8 mouse cellular contexts compared by ENCODE assay signal in genomic region chr2:167958082-167958788, GRCm38 (mm10). TPM values are rescaled to one million over a fixed set of nuclear protein-coding genes. Genes with fewer than 3 reads are reported as not detected.
DNase-seq lines count a peak whose midpoint lies in the region; ATAC-seq and TF ChIP-seq lines count a peak whose summit lies in the region.

No protein-coding gene starts in this region.

- H3K9ac ChIP-seq in lung, embryonic 15.5 days, result no peak overlapping the region

- H3K4me3 ChIP-seq in lung, embryonic 15.5 days, result no peak overlapping the region
- H3K4me3 ChIP-seq in bone marrow macrophage, adult 2 months (ENCODE audit: insufficient read depth, low read length), result no peak overlapping the region

- no peaks in the 10 kb centered on the region for H3K36me3 ChIP-seq in lung, embryonic 15.5 days

- no peak for DNase-seq in lung, postnatal 10 days
- peak; percentile 51 to 63 for DNase-seq in gastrocnemius, adult 8-10 months (ENCODE audit: low spot score in 2 of 2)
- peak; percentile 77 to 87 for DNase-seq in kidney, postnatal 36 days
- no peak for DNase-seq in natural killer cell, adult 2 months (ENCODE audit: low spot score in 2 of 2)
- no peak for DNase-seq in thymus, postnatal 0 days (ENCODE audit: low spot score)
- no peak for DNase-seq in thymus, postnatal 4 days

- TF ChIP-seq POLR2A in bone marrow macrophage, adult 2 months (IDR thresholded peaks at IDR 0.05; ENCODE audit: borderline replicate concordance, low read depth, low read length), result no peak

- no peaks in the 10 kb centered on the region for H3K9me3 ChIP-seq in lung, embryonic 15.5 days

- no peak overlapping the region for H3K4me2 ChIP-seq in lung, embryonic 15.5 days

- WGBS in lung, embryonic 15.5 days, result 20% methylated on average over 5 of the region's 5 CpGs

- H3K27ac ChIP-seq in lung, embryonic 15.5 days, result peak overlapping the region; percentile 77
- peak overlapping the region; percentile 92 for H3K27ac ChIP-seq in bone marrow macrophage, adult 2 months (ENCODE audit: insufficient read depth, low read depth, low read length)

- no peaks in the 10 kb centered on the region for H3K27me3 ChIP-seq in lung, embryonic 15.5 days

- ATAC-seq in lung, embryonic 15.5 days (ENCODE audit: borderline replicate concordance, extremely low read depth, low FRiP score, low TSS enrichment), result no peak

- H3K4me1 ChIP-seq in lung, embryonic 15.5 days, result peaks cover 52% of the 10 kb centered on the region
- H3K4me1 ChIP-seq in bone marrow macrophage, adult 2 months (ENCODE audit: control insufficient read depth, insufficient read depth, low read length), result peaks cover 68% of the 10 kb centered on the region

- TF ChIP-seq CTCF in bone marrow macrophage, adult 2 months (IDR thresholded peaks at IDR 0.05; ENCODE audit: low read depth, low read length), result no peak

RNA-seq across cellular contexts. Expression of gene Ptpn1, which starts 26.4 kb away (rescaled TPM):
- polyA plus RNA-seq in lung, embryonic 15.5 days (2015; fragmentation: Nextera tagmentation; extraction: Ambion mirVana), result 65.8 and 74.4 TPM in 2 replicates
- polyA plus RNA-seq in bone marrow macrophage, adult 2 months (2012; ENCODE audit: insufficient read depth, insufficient read length, missing spikeins), result 84.4 and 94.5 TPM in 2 replicates
- total RNA-seq in gastrocnemius, adult 8-10 months (2022), result 10 to 100 TPM; 10.6 to 16.5 (median 14.9) TPM
- 102 and 110 TPM in 2 replicates for polyA plus RNA-seq in thymus, postnatal 0 days (2015; fragmentation: Nextera tagmentation; extraction: Ambion mirVana)

RNA-seq across cellular contexts. Expression of gene Ripor3, which starts 52.2 kb away (rescaled TPM):
- polyA plus RNA-seq in lung, embryonic 15.5 days (2015; fragmentation: Nextera tagmentation; extraction: Ambion mirVana), result 2.3 TPM in 2 replicates
- polyA plus RNA-seq in bone marrow macrophage, adult 2 months (2012; ENCODE audit: insufficient read depth, insufficient read length, missing spikeins), result not detected in 2 replicates
- total RNA-seq in gastrocnemius, adult 8-10 months (2022), result under 1 TPM in 2 of 4 experiments, not detected in 2; 0.39 to 0.41 TPM
- 0.18 and 0.30 TPM in 2 replicates for polyA plus RNA-seq in thymus, postnatal 0 days (2015; fragmentation: Nextera tagmentation; extraction: Ambion mirVana)

Comparison
In these comparisons a context has a peak if more than half of its experiments do, and no peak if none do; other contexts are left out.
1. DNase-seq: peak in gastrocnemius, adult 8-10 months (2 of 2) and kidney, postnatal 36 days (2 of 2); none in lung, postnatal 10 days (single experiment), natural killer cell, adult 2 months (0 of 2), thymus, postnatal 0 days (single experiment) and thymus, postnatal 4 days (single experiment).